Mouse (Mus musculus): ENCODE measurements around the gene Asah2. TPM values are rescaled to one million over a fixed set of nuclear protein-coding genes. Genes with fewer than 3 reads are reported as not detected.

Asah2 gene
- polyA plus RNA-seq, 1 experiment: 1.7 TPM

GRCm38 (mm10) chr19:32070340-32070739, 37.7 kb downstream of the Asah2 start:
- Histone ChIP-seq H3K27ac (ENCODE audit: control insufficient read depth, insufficient read depth, low read depth, low read length) (no peak overlapping the region), H3K27me3 (ENCODE audit: control insufficient read depth, insufficient read depth, low read length) (no peaks in the 10 kb centered on the region)
- TF ChIP-seq CTCF (IDR thresholded peaks at IDR 0.05; ENCODE audit: control insufficient read depth, insufficient read depth, insufficient replicate concordance, low read depth, low read length): no peak
- no peak for TF ChIP-seq POLR2A (IDR thresholded peaks at IDR 0.05; ENCODE audit: control insufficient read depth, low read depth, low read length)

GRCm38 (mm10) chr19:32069598-32069997, 38.4 kb downstream of the Asah2 start:
- TF ChIP-seq CTCF (IDR thresholded peaks at IDR 0.05; ENCODE audit: control insufficient read depth, insufficient read depth, insufficient replicate concordance, low read depth, low read length) (no peak), POLR2A (IDR thresholded peaks at IDR 0.05; ENCODE audit: control insufficient read depth, low read depth, low read length) (no peak)
- H3K27me3 ChIP-seq (ENCODE audit: control insufficient read depth, insufficient read depth, low read length): no peaks in the 10 kb centered on the region
- no peaks in the 10 kb centered on the region for H3K4me1 ChIP-seq (ENCODE audit: control insufficient read depth, insufficient read depth, low read length)

More at GRCm38 (mm10) chr19:32070340-32070739, 37.7 kb downstream of the Asah2 start:
- Histone ChIP-seq H3K4me3 (ENCODE audit: control insufficient read depth, low read depth, low read length) (no peak overlapping the region), H3K36me3 (ENCODE audit: control insufficient read depth, insufficient read depth, low read length) (no peaks in the 10 kb centered on the region), H3K4me1 (ENCODE audit: control insufficient read depth, insufficient read depth, low read length) (no peaks in the 10 kb centered on the region)

GRCm38 (mm10) chr19:32067669-32068068, 40.3 kb downstream of the Asah2 start:
- Histone ChIP-seq H3K27me3 (ENCODE audit: control insufficient read depth, insufficient read depth, low read length) (no peaks in the 10 kb centered on the region), H3K36me3 (ENCODE audit: control insufficient read depth, insufficient read depth, low read length) (no peaks in the 10 kb centered on the region), H3K4me3 (ENCODE audit: control insufficient read depth, low read depth, low read length) (no peak overlapping the region), H3K27ac (ENCODE audit: control insufficient read depth, insufficient read depth, low read depth, low read length) (no peak overlapping the region), H3K4me1 (ENCODE audit: control insufficient read depth, insufficient read depth, low read length) (no peaks in the 10 kb centered on the region)
- no peak for TF ChIP-seq CTCF (IDR thresholded peaks at IDR 0.05; ENCODE audit: control insufficient read depth, insufficient read depth, insufficient replicate concordance, low read depth, low read length)

More at GRCm38 (mm10) chr19:32069598-32069997, 38.4 kb downstream of the Asah2 start:
- Histone ChIP-seq H3K4me3 (ENCODE audit: control insufficient read depth, low read depth, low read length) (no peak overlapping the region), H3K27ac (ENCODE audit: control insufficient read depth, insufficient read depth, low read depth, low read length) (no peak overlapping the region), H3K36me3 (ENCODE audit: control insufficient read depth, insufficient read depth, low read length) (no peaks in the 10 kb centered on the region)

- Histone ChIP-seq H3K4me1 (ENCODE audit: control insufficient read depth, insufficient read depth, low read length) (no peaks in the 10 kb centered on the region), H3K27me3 (ENCODE audit: control insufficient read depth, insufficient read depth, low read length) (no peaks in the 10 kb centered on the region), H3K36me3 (ENCODE audit: control insufficient read depth, insufficient read depth, low read length) (no peaks in the 10 kb centered on the region), H3K27ac (ENCODE audit: control insufficient read depth, insufficient read depth, low read depth, low read length) (no peak overlapping the region), H3K4me3 (ENCODE audit: control insufficient read depth, low read depth, low read length) (no peak overlapping the region)
- no peak for TF ChIP-seq CTCF (IDR thresholded peaks at IDR 0.05; ENCODE audit: control insufficient read depth, insufficient read depth, insufficient replicate concordance, low read depth, low read length)
- no peak for TF ChIP-seq POLR2A (IDR thresholded peaks at IDR 0.05; ENCODE audit: control insufficient read depth, low read depth, low read length)
These were observed 46.7 kb downstream of the Asah2 start for GRCm38 (mm10) chr19:32061294-32061693.

GRCm38 (mm10) chr19:32056252-32056651, 51.8 kb downstream of the Asah2 start:
- TF ChIP-seq CTCF (IDR thresholded peaks at IDR 0.05; ENCODE audit: control insufficient read depth, insufficient read depth, insufficient replicate concordance, low read depth, low read length): no peak
- TF ChIP-seq POLR2A (IDR thresholded peaks at IDR 0.05; ENCODE audit: control insufficient read depth, low read depth, low read length): no peak
- Histone ChIP-seq H3K4me1 (ENCODE audit: control insufficient read depth, insufficient read depth, low read length) (no peaks in the 10 kb centered on the region), H3K27ac (ENCODE audit: control insufficient read depth, insufficient read depth, low read depth, low read length) (no peak overlapping the region), H3K4me3 (ENCODE audit: control insufficient read depth, low read depth, low read length) (no peak overlapping the region), H3K36me3 (ENCODE audit: control insufficient read depth, insufficient read depth, low read length) (no peaks in the 10 kb centered on the region), H3K27me3 (ENCODE audit: control insufficient read depth, insufficient read depth, low read length) (no peaks in the 10 kb centered on the region)

- Histone ChIP-seq H3K27ac (ENCODE audit: control insufficient read depth, insufficient read depth, low read depth, low read length) (no peak overlapping the region), H3K27me3 (ENCODE audit: control insufficient read depth, insufficient read depth, low read length) (no peaks in the 10 kb centered on the region), H3K4me3 (ENCODE audit: control insufficient read depth, low read depth, low read length) (no peak overlapping the region), H3K4me1 (ENCODE audit: control insufficient read depth, insufficient read depth, low read length) (no peaks in the 10 kb centered on the region), H3K36me3 (ENCODE audit: control insufficient read depth, insufficient read depth, low read length) (no peaks in the 10 kb centered on the region)
- no peak for TF ChIP-seq CTCF (IDR thresholded peaks at IDR 0.05; ENCODE audit: control insufficient read depth, insufficient read depth, insufficient replicate concordance, low read depth, low read length)
- no peak for TF ChIP-seq POLR2A (IDR thresholded peaks at IDR 0.05; ENCODE audit: control insufficient read depth, low read depth, low read length)
These were observed 52.3 kb downstream of the Asah2 start for GRCm38 (mm10) chr19:32055725-32056124.

GRCm38 (mm10) chr19:32051251-32051650, 56.8 kb downstream of the Asah2 start:
- TF ChIP-seq CTCF (IDR thresholded peaks at IDR 0.05; ENCODE audit: control insufficient read depth, insufficient read depth, insufficient replicate concordance, low read depth, low read length) (no peak), POLR2A (IDR thresholded peaks at IDR 0.05; ENCODE audit: control insufficient read depth, low read depth, low read length) (no peak)
- Histone ChIP-seq H3K27ac (ENCODE audit: control insufficient read depth, insufficient read depth, low read depth, low read length) (no peak overlapping the region), H3K27me3 (ENCODE audit: control insufficient read depth, insufficient read depth, low read length) (no peaks in the 10 kb centered on the region), H3K4me3 (ENCODE audit: control insufficient read depth, low read depth, low read length) (no peak overlapping the region), H3K4me1 (ENCODE audit: control insufficient read depth, insufficient read depth, low read length) (no peaks in the 10 kb centered on the region), H3K36me3 (ENCODE audit: control insufficient read depth, insufficient read depth, low read length) (no peaks in the 10 kb centered on the region)

GRCm38 (mm10) chr19:32032881-32033280, 75.1 kb downstream of the Asah2 start:
- no peaks in the 10 kb centered on the region for H3K27me3 ChIP-seq (ENCODE audit: control insufficient read depth, insufficient read depth, low read length)
- no peak overlapping the region for H3K27ac ChIP-seq (ENCODE audit: control insufficient read depth, insufficient read depth, low read depth, low read length)
- no peaks in the 10 kb centered on the region for H3K4me1 ChIP-seq (ENCODE audit: control insufficient read depth, insufficient read depth, low read length)
- H3K36me3 ChIP-seq (ENCODE audit: control insufficient read depth, insufficient read depth, low read length): no peaks in the 10 kb centered on the region
- TF ChIP-seq CTCF (IDR thresholded peaks at IDR 0.05; ENCODE audit: control insufficient read depth, insufficient read depth, insufficient replicate concordance, low read depth, low read length) (no peak), POLR2A (IDR thresholded peaks at IDR 0.05; ENCODE audit: control insufficient read depth, low read depth, low read length) (no peak)
- no peak overlapping the region for H3K4me3 ChIP-seq (ENCODE audit: control insufficient read depth, low read depth, low read length)

Measured in testis, adult 2 months (tissue).